Mouse (Mus musculus) frontal cortex, postnatal 10 days (tissue): ENCODE measurements around the gene Gm29609.

Experiments used
- DNase-seq, 2 experiments: peaks; one replicate each; pipeline ENCODE4 v3.0.0; 2022; ENCODE audit warnings: low spot score in 2 of 2, mixed read lengths in 1 of 2

Gene Gm29609

DNA sequence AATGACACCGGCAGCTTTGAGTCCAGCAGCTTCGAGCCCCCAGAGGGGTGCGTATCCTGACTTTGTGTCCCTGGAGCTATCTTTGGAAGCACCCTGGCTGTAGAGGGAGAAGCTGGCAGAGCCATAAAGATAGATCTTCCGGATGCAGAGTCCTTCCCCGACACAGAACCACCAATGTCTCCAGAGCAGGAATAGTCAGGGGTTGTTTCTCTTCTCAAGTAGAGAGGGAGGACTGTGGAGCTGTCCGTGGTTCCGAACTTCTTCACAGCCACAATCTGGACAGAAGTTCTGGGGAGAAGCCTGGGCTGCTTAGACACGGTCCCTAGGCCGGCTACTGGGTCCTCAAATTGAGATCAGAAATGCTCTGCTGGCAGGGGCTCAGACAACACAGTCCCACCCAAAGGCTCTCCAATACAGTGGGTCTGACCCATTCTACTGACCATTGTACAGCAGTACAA is 40.7 kb downstream of the Gm29609 start:
- DNase-seq = no peak

DNA sequence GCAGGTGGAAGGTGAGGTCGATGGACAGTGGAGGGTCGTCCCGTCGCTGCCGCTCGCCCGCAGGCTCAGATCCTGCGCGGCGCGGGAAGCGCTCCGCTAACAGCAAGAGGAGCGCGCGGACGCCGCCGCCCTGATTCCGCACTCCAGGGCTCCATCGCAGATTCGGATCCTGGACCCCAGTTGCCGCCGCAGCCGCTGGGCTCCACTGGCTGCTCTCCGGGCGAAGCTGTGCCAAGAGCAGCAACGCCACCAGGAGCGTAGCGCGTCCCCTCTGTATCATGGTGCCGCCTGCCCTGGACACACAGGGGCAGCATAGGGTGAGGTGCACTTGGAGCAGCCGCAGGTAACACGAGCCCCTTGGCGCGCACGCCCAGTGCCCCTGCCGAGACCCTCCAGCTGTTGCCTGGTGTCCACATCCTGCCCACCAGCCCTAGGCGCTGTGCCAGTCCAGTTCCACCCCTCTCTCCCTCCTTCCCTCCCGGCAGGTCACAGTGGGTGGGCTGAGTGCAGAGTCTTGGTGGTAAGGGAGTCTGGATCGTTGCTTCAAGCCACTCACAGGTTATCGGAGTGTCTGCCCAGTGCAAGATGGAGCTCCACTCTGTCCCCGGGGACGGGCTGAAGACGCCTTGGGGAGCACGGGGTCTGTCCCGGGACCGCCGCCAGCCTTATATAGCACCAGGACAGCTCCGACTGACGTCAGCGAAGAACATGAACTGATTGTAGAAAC is 41.3 kb downstream of the Gm29609 start, which contains the start of gene Ucn:
Ucn (minus strand) TSS at position 589 of the 727 bp plus-strand sequence.
- DNase-seq = no peak

DNA sequence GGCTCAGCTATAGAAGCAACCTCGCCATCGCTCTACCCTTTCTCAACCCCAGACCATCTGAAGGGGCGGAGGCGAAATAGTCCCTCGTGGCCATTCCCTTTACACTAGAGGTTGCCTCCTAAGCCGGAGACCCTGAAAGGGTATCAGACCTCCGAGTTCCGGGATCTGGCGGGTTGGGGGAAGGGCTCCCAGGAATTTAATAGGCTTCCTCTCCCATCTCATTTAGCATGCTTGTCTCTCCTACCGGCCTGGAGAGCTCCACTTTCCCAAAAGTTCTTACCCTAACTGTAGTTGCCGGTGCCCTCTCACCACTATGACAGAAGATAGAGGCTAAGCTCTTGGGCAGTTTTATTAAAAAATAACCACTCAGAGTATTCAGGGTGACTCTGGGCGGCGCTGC is 42.1 kb downstream of the Gm29609 start:
- no peak for DNase-seq

DNA sequence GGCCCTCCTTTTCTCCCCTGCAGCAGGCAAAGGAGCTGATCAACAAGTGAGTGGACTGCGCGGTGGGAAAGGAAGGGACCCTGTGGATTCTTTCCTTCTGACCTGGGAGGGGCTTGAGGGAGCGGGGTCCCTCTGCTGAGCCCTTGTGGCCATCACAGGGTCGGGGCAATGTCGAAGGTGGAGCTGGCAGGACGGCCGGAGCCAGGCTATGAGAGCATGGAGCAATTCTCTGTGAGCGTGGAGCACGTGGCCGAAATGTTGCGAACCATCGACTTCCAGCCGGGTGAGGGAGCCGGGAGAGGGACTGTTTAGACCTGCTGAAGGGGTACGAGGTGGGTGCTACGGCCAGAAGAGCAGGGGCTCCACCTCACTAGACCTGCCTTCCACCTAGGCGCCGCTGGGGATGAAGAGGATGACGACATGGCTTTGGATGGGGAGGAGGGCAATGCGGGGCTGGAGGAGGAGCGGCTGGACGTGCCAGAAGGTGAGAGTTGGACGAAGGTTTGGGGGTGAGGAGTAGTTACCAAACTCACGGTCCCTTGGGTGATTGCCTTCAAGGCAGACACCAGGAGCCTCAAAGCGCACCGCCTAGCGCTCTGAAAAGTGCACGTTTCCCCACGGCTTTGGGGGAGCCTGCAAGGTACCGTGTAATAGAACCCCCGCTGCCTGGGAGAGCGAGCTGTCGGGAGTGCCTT is 42.8 kb downstream of the Gm29609 start:
- no peak for DNase-seq

DNA sequence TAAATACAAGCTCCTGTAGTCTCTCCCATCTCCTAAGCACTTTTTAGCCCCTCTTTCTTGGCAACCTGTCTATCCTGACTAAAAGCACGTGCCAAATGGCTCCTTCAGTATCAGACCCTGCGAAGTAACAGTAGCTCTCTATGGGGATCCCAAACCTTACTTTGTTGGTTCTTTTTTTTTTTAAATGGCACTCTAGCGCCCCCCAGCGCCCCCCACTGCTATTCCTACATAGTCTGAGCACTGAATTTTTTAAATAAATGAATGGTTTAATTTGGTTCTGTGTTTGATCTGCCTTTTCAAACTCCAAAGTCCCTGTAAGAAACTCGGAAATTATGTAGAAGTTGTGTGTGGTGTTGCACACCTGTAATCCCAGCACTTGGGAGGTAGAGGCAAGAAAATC is 53.7 kb downstream of the Gm29609 start:
- no peak for DNase-seq

DNA sequence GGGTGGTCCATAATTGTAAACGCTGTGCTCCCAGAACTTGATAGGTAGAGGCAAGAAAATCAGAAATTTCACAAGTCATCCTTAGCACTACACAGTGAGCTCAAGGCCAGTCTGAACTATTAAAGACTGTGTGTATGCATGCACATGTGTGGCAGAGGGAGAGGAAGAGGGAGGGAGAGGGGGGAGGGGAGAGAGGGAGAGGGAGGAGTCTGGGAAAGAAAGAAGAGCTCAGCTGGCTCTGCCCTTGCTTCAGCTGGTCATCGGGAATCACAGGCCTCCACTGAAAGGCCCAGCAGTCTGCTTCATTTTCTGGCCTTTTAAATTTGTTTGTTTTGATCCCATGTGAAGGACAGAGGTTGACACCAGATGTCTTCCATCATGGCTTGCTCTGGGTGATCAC is 56.2 kb downstream of the Gm29609 start:
- DNase-seq = no peak

DNA sequence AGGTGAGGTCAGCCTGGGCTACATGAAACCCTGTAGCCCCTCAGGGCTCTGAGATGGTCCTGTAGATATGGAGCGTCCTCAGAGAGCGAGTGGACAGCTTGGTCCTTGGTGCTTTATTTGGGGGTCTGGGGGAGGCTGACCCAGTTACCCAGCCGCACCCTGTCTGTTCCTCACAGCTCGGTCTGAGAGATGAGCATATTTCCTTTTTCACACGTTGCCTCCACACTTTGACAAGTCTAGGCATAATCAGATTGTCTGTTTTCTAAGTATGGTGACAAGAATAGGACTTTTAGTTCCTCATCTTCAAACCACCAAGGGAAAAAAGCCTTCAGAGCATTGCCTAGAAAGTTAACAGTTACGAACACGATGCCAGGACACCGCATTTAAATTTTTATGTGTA is 58.6 kb downstream of the Gm29609 start:
- DNase-seq = peak in 1 of 2 experiments; percentile 27

DNA sequence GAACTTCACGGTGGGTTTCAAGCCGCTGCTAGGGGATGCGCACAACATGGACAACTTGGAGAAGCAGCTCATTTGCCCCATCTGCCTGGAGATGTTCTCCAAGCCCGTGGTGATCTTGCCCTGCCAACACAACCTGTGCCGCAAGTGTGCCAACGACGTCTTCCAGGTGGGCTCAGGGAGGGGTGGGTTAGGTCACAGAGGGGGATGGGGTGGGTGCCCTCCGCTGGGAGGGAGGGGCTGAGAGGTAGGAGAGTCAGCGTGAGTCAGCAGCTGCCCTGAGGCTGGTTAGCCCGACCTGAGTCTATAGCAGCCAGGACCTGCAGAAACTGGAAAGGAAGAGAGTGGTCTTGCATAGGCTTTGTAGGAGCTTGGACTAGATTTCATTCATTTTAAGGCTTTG is 62.8 kb downstream of the Gm29609 start:
- DNase-seq = no peak

DNA sequence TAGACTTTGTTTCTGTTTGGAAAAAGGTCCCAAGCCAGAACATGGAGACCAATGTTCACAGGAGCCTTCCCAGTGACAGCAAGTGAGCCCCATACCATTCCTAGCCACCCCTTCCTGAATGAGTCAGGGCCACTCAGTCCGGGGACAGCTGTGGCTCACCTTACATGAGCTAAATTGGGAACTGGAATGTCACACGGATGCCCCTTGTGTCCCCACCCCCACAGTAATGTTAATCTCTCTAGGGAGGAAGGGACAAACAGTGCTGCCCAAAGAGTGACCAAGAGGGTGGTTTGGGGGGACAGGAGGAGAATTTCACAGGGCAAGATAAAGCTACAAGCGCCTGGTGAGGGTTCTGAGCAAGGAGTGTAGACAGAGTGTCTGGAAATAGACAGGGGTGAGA is 63.4 kb downstream of the Gm29609 start, which contains the start of gene Trim54:
Trim54 (plus strand) TSS at position 359 of the 400 bp plus-strand sequence.
- no peak for DNase-seq

DNA sequence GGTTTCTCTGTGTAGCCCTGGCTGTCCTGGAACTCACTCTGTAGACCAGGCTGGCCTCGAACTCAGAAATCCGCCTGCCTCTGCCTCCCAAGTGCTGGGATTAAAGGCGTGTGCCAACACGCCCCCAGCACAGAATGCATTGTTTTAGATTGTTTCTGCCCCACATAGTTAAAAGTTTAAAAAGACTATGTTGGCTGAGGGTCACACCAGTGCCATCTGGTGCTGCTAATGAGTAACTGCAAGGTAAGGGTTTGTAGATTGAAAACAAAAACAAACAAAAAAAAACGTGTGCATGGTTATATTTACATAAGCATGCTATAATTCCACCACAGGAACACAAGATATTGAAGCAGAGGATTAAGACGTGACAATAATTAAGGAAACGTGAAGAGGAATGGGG is 68.9 kb downstream of the Gm29609 start:
- DNase-seq = no peak

DNA sequence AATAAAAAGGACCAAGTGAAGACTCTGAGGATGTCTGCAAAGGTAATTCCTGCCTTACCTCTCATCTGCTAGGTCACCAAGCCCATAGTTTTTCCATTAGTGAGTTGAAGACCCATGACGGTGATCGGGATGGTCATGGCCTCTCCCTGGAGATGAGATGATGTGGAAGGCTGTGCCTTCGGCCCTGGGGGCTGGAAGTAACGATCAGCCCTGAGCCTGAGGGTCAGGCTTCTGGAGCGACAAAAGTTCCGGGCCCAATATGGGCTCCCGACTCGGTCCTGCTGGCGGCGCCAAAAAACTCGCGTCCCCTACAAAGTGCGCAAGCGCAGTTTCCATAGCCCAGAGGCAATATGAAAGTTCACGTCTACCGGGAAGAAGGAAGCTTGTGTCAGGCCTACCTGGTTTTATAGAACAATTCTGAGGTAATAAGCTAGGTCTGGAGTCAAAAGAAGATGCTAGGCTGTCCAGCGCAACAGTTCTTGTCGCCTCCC is 71.7 kb downstream of the Gm29609 start, which contains the start of gene Slc30a3:
Slc30a3 (minus strand) TSS at position 238 of the 491 bp plus-strand sequence.
- DNase-seq = no peak

DNA sequence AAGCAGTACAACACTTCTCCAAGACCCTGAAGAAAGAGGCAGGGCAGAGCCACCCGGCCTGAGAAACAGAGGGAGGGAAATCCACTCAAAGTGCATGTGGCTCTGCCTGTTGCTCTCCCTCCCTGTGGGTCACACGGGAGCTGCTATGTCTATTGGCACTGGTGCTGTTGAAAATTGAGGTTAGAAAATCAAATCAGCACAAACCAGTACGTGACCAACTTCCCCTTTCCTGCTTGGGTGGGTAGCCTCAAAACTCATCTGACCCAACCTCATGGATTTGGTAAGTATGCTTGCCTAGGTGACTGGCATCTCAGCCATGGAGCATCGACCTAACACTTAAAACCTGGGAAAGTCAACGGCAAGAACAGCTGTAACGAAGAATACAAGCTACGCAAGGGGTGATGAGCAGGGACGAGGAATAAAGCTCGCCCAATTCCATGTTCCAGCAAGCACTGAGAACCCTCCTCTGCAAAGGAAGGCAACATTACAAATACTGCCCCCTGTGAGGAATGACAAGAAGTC is 73.8 kb downstream of the Gm29609 start, which contains the start of gene Dnajc5g:
Dnajc5g (plus strand) TSS at position 472 of the 522 bp plus-strand sequence.
- no peak for DNase-seq

DNA sequence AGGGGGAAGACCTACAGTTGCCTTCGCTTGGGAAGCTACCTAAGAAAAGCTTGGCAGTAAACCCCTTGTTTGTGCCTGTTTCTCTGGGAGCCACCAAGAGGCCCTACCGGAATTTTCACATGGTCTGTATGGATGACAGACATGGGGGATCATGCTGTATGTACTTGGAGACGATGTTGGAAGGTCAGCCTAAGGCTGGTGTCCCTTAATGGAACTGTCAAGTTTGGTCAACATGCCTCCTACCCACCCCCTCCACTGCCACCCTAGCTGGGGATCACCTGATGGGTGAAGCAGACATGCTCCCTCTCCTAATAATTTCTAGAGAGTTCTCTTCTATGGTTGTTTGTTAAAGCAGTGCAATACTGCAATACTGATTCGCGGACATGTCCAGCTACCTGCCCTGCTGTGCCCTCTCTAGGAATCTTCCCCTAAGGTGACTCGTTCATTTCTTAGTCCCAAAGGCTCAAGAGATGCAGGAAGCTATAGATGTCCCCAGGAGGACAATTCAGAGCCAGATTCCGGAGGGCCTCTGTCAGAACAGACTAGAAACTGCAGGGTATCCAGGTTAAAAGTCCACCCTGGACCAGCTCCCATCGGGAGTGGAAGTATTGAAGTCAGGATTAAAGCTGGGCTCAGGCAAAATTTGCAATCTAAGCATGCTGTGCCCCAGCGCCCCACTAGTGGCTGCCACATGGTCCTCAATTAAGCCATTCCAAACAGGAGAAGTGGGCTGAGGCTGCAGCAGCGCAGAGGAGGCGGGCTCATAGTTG is 83.8 kb downstream of the Gm29609 start:
- DNase-seq = peak in 1 of 2 experiments; percentile 5

DNA sequence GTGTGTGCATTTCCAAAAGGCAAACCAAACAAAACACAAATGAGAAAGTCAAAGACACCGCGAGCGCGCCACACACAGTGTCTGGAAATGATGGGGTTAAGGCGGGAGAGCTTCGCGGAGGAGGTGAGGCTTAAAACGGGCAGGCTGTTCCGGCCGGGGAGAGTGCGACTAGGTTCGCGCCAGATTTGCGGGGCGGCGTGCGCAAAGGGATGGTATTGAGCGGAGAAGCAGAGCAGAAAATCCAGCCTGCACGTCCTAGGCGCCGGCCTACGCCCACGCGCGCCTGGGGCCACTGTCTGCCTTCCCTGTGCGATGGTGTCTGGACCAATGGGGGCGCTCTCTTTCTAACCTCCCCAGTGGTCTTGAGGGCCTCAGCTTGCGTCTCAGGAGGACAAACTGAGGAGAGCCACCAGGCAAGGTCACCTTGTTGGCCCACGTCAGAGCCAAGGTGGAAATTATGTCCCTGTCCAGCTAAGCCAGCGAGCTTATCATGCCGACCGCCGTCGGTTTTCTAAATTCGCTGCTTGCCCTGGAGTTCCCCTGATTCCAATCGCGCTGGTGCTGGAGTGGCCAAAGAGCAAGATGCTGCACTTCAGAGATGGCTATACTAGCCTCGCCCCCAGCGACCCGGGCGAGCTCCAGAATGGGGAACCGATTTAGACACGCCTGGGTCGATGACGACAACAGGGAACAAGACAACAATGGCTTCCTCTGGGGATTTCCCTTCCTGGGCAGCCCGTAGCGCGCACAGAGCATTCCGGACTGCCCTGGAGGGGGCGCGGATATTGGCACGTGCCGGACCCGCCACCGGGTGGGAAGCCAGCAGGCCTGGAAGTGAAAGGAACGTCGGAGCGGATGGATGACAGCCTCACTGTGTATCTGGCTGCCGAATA is 84.7 kb downstream of the Gm29609 start:
- DNase-seq = peak; percentile 33 to 36
